Mouse (Mus musculus) kidney, postnatal 14 days (tissue): ENCODE data around the gene Rnf44.

Experiments used
- DNase-seq: peaks from one replicate; pipeline ENCODE4 v3.0.0; 2022; ENCODE audit warnings: mixed read lengths

Gene Rnf44

GRCm38 (mm10) chr13:54686139-54687053 lies 7.3 kb downstream of the Rnf44 start:
- no peak for DNase-seq

- peak; percentile 71 for DNase-seq
Measured at GRCm38 (mm10) chr13:54685174-54685573, 8.5 kb downstream of the Rnf44 start.

- DNase-seq = no peak
Measured at GRCm38 (mm10) chr13:54684140-54684896, 9.4 kb downstream of the Rnf44 start.

- DNase-seq = no peak
Measured at GRCm38 (mm10) chr13:54683301-54683700, 10.4 kb downstream of the Rnf44 start.

GRCm38 (mm10) chr13:54681291-54681690 lies 12.4 kb downstream of the Rnf44 start:
- DNase-seq = no peak

- no peak for DNase-seq
Measured at GRCm38 (mm10) chr13:54680184-54680853, 13.4 kb downstream of the Rnf44 start.

- no peak for DNase-seq
Measured at GRCm38 (mm10) chr13:54678263-54678662, 15.4 kb downstream of the Rnf44 start.

- DNase-seq = no peak
Measured at GRCm38 (mm10) chr13:54675895-54676590, 17.7 kb downstream of the Rnf44 start.

- no peak for DNase-seq
Measured at GRCm38 (mm10) chr13:54670491-54670890, 23.2 kb downstream of the Rnf44 start.

- no peak for DNase-seq
Measured at GRCm38 (mm10) chr13:54665062-54665461, 28.6 kb downstream of the Rnf44 start.

GRCm38 (mm10) chr13:54664509-54664908 lies 29.2 kb downstream of the Rnf44 start:
- DNase-seq = no peak

- DNase-seq = no peak
Measured at GRCm38 (mm10) chr13:54663999-54664398, 29.7 kb downstream of the Rnf44 start.

- no peak for DNase-seq
Measured at GRCm38 (mm10) chr13:54661358-54661757, 32.3 kb downstream of the Rnf44 start.

GRCm38 (mm10) chr13:54660877-54661276 lies 32.8 kb downstream of the Rnf44 start:
- DNase-seq = no peak

- DNase-seq = no peak
Measured at GRCm38 (mm10) chr13:54650461-54650860, 43.2 kb downstream of the Rnf44 start.

- DNase-seq = no peak
Measured at GRCm38 (mm10) chr13:54635011-54635410, 58.7 kb downstream of the Rnf44 start.

GRCm38 (mm10) chr13:54632731-54633277 lies 60.9 kb downstream of the Rnf44 start:
- DNase-seq = peak; percentile 20
